Mouse (Mus musculus): Measurements from ENCODE around the gene Gins2. TPM values are rescaled to one million over a fixed set of nuclear protein-coding genes. Genes with fewer than 3 reads are reported as not detected.

Gene Gins2
- total RNA-seq, 1 experiment from 2014 or later = 0.70 TPM

GRCm38 (mm10) chr8:120553441-120554123 lies 35.5 kb downstream of the Gins2 start:
- no peak for ATAC-seq (ENCODE audit: extremely low read depth, insufficient number of reproducible peaks, low FRiP score, poor library complexity, severe bottlenecking)

- ATAC-seq (ENCODE audit: extremely low read depth, insufficient number of reproducible peaks, low FRiP score, poor library complexity, severe bottlenecking) = no peak
These were observed 36.6 kb downstream of the Gins2 start for GRCm38 (mm10) chr8:120552509-120552908.

- ATAC-seq (ENCODE audit: extremely low read depth, insufficient number of reproducible peaks, low FRiP score, poor library complexity, severe bottlenecking) = no peak
These were observed 37.5 kb downstream of the Gins2 start for GRCm38 (mm10) chr8:120551677-120551980.

GRCm38 (mm10) chr8:120550937-120551676 lies 38.0 kb downstream of the Gins2 start:
- no peak for ATAC-seq (ENCODE audit: extremely low read depth, insufficient number of reproducible peaks, low FRiP score, poor library complexity, severe bottlenecking)

GRCm38 (mm10) chr8:120550430-120550829 lies 38.7 kb downstream of the Gins2 start:
- ATAC-seq (ENCODE audit: extremely low read depth, insufficient number of reproducible peaks, low FRiP score, poor library complexity, severe bottlenecking) = no peak

- ATAC-seq (ENCODE audit: extremely low read depth, insufficient number of reproducible peaks, low FRiP score, poor library complexity, severe bottlenecking) = no peak
These were observed 39.2 kb downstream of the Gins2 start for GRCm38 (mm10) chr8:120549922-120550321.

GRCm38 (mm10) chr8:120549321-120549921 lies 39.7 kb downstream of the Gins2 start:
- ATAC-seq (ENCODE audit: extremely low read depth, insufficient number of reproducible peaks, low FRiP score, poor library complexity, severe bottlenecking) = no peak

- no peak for ATAC-seq (ENCODE audit: extremely low read depth, insufficient number of reproducible peaks, low FRiP score, poor library complexity, severe bottlenecking)
These were observed 40.8 kb downstream of the Gins2 start for GRCm38 (mm10) chr8:120548313-120548761.

GRCm38 (mm10) chr8:120547562-120547961 lies 41.5 kb downstream of the Gins2 start:
- ATAC-seq (ENCODE audit: extremely low read depth, insufficient number of reproducible peaks, low FRiP score, poor library complexity, severe bottlenecking) = no peak

GRCm38 (mm10) chr8:120544155-120544554 lies 44.9 kb downstream of the Gins2 start:
- ATAC-seq (ENCODE audit: extremely low read depth, insufficient number of reproducible peaks, low FRiP score, poor library complexity, severe bottlenecking) = no peak

GRCm38 (mm10) chr8:120543416-120544055 lies 45.6 kb downstream of the Gins2 start:
- ATAC-seq (ENCODE audit: extremely low read depth, insufficient number of reproducible peaks, low FRiP score, poor library complexity, severe bottlenecking) = no peak

- no peak for ATAC-seq (ENCODE audit: extremely low read depth, insufficient number of reproducible peaks, low FRiP score, poor library complexity, severe bottlenecking)
These were observed 46.1 kb downstream of the Gins2 start for GRCm38 (mm10) chr8:120542995-120543394.

- no peak for ATAC-seq (ENCODE audit: extremely low read depth, insufficient number of reproducible peaks, low FRiP score, poor library complexity, severe bottlenecking)
These were observed 49.1 kb downstream of the Gins2 start for GRCm38 (mm10) chr8:120539775-120540625.

- ATAC-seq (ENCODE audit: extremely low read depth, insufficient number of reproducible peaks, low FRiP score, poor library complexity, severe bottlenecking) = peak; percentile 11; the same call in 1 of the 2 replicates
These were observed 49.7 kb downstream of the Gins2 start for GRCm38 (mm10) chr8:120539381-120539774.

GRCm38 (mm10) chr8:120538397-120539240 lies 50.5 kb downstream of the Gins2 start:
- peak; percentile 78 for ATAC-seq (ENCODE audit: extremely low read depth, insufficient number of reproducible peaks, low FRiP score, poor library complexity, severe bottlenecking)

- no peak for ATAC-seq (ENCODE audit: extremely low read depth, insufficient number of reproducible peaks, low FRiP score, poor library complexity, severe bottlenecking)
These were observed 51.2 kb downstream of the Gins2 start for GRCm38 (mm10) chr8:120537818-120538396.

- ATAC-seq (ENCODE audit: extremely low read depth, insufficient number of reproducible peaks, low FRiP score, poor library complexity, severe bottlenecking) = peak; percentile 10; the same call in 1 of the 2 replicates
These were observed 51.8 kb downstream of the Gins2 start for GRCm38 (mm10) chr8:120537207-120537817.
